Mouse (Mus musculus) limb, embryonic 15.5 days (tissue): ENCODE results near the gene Wars2. TPM values are rescaled to one million over a fixed set of nuclear protein-coding genes. Genes with fewer than 3 reads are reported as not detected.

Source experiments
- microRNA-seq: library from miRNA; unstranded; fragments of <30 nt; microRNA quantifications from one replicate; pipeline ENCODE4, GENCODE M21; 2016
- polyA plus RNA-seq: library from polyadenylated mRNA; unstranded; fragments of >200 nt; fragmentation: Nextera tagmentation; extraction: Ambion mirVana; gene quantifications from 2 replicates; pipeline ENCODE4 v1.2.1, GENCODE M21; 2015

Gene Wars2
- polyA plus RNA-seq, 1 experiment from 2014 or later = 8.3 TPM

Small RNA genes lying within 50 kb of the gene (microRNA-seq; reads per million reads assigned to microRNA genes)
- gene Mir6481 = not detected

Other genes starting within 250 kb of the Wars2 start
- not detected in 2 replicates for gene Hao2, start 247.8 kb upstream of the Wars2 start, polyA plus RNA-seq
- gene Tbx15, start 99.3 kb downstream of the Wars2 start, polyA plus RNA-seq = 21.9 and 24.0 TPM in 2 replicates